Mouse (Mus musculus) neural tube, embryonic 11.5 days (tissue): ENCODE measurements at regions not wholly inside any gene's neighbourhood (a gene's known extent, or its start where the extent isn't known, plus 50 kb on each side); places are given as distances from the start of the nearest gene placed in this dataset.

ENCODE experiments used
- ATAC-seq: fragments of 200-750 bp; cut with Nextera tagmentation; 2 replicates; pipeline ENCODE4 v1.8.0; 2017; ENCODE audit warnings: moderate number of reproducible peaks, mild to moderate bottlenecking, moderate TSS enrichment, moderate library complexity; ENCODE audit not compliant: insufficient read depth, low FRiP score, low TSS enrichment
- DNase-seq: peaks from one replicate; pipeline ENCODE4 v3.0.0-alpha.2; 2015; ENCODE audit warnings: low spot score
- H3K27ac ChIP-seq: fragments of 300-500 bp; sonication (generic); 2 replicates; pipeline ENCODE4 v1.5.1; 2014; ENCODE audit warnings: low read depth, mild to moderate bottlenecking, low read length
- H3K27me3 ChIP-seq: fragments of 300-500 bp; sonication (generic); 2 replicates; pipeline ENCODE4 v1.6.1; 2014; ENCODE audit warnings: mild to moderate bottlenecking, low read length, mixed read lengths; ENCODE audit not compliant: control insufficient read depth, insufficient read depth
- H3K36me3 ChIP-seq: fragments of 300-500 bp; sonication (generic); 2 replicates; pipeline ENCODE4 v1.6.1; 2014; ENCODE audit warnings: mild to moderate bottlenecking, low read length, moderate library complexity, mixed read lengths; ENCODE audit not compliant: control insufficient read depth, insufficient read depth
- H3K4me1 ChIP-seq: fragments of 300-500 bp; sonication (generic); 2 replicates; pipeline ENCODE4 v1.6.1; 2014; ENCODE audit warnings: low read length, mixed read lengths; ENCODE audit not compliant: control insufficient read depth, insufficient read depth
- H3K4me2 ChIP-seq: fragments of 300-500 bp; sonication (generic); 2 replicates; pipeline ENCODE4 v1.6.1; 2014; ENCODE audit warnings: low read depth, mild to moderate bottlenecking, moderate library complexity
- H3K4me3 ChIP-seq: fragments of 300-500 bp; sonication (generic); 2 replicates; pipeline ENCODE4 v1.5.1; 2014; ENCODE audit warnings: low read depth, low read length
- H3K9ac ChIP-seq: fragments of 300-500 bp; sonication (generic); 2 replicates; pipeline ENCODE4 v1.6.1; 2014; ENCODE audit warnings: mild to moderate bottlenecking, low read length
- H3K9me3 ChIP-seq: fragments of 300-500 bp; sonication (generic); 2 replicates; pipeline ENCODE4 v1.6.1; 2016; ENCODE audit warnings: low read length; ENCODE audit not compliant: control insufficient read depth
- WGBS: fragments of 180-500 bp; shearing (Covaris S2); extraction: QIAGEN DNeasy Blood & Tissue Kit; methylation state at CpG from one replicate; pipeline ENCODE4 v1.1.7; 2014; 5-methylcytosine and 5-hydroxymethylcytosine counted together

DNA sequence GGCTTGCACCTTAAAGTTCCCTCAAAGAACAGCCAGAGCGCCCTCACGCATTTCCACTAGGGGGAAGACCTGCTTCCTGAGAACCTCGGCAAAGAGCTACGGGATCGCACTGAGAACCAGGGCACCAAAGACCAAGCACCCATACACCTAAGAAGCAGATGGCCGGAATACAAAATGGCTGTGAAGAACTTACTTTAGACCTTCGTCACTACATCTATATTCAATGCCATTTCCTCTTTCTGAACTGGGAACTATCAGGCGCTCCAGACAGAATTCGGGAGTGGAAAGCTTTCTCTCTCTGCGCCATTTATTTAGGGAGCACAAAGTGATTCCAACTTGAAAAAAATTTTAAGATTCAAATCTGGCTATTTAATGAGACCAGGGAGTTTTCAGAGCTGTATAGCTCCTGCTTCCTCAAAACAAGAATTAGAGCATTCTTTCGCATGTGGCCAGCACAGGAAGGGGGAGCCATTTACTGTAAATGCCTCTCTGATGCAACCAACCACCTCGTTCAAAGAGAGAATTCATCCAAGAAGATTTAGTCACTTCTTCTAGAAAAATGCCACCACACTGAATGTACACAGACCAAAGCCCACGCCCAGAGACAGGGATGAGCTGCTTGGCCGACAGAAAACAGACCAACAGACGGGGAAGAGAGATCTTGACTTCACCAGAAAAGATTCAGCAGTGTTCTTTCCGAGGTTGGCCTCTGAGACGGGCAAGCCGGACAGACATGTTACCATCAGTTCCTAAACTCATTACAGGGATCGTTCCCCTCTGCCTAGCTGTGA is 166.6 kb upstream of the Klf14 start:
- Histone ChIP-seq H3K9ac (no peak overlapping the region), H3K4me1 (no peaks in the 10 kb centered on the region), H3K27me3 (no peaks in the 10 kb centered on the region), H3K4me3 (no peak overlapping the region), H3K27ac (no peak overlapping the region), H3K36me3 (no peaks in the 10 kb centered on the region), H3K4me2 (no peak overlapping the region), H3K9me3 (no peaks in the 10 kb centered on the region)
- 76% methylated on average over 19 of the region's 19 CpGs for WGBS
- DNase-seq: no peak
- no peak for ATAC-seq

- Histone ChIP-seq H3K27me3 (no peaks in the 10 kb centered on the region), H3K36me3 (no peaks in the 10 kb centered on the region), H3K4me3 (no peak overlapping the region), H3K9ac (no peak overlapping the region), H3K27ac (no peak overlapping the region), H3K9me3 (no peaks in the 10 kb centered on the region), H3K4me1 (no peaks in the 10 kb centered on the region), H3K4me2 (no peak overlapping the region)
- 84% methylated on average over 15 of the region's 15 CpGs for WGBS
- ATAC-seq (no peak), DNase-seq (no peak)
Observed at GRCm38 (mm10) chr6:31126131-31126871, 167.4 kb upstream of the Klf14 start.

GRCm38 (mm10) chr6:31129170-31129569 is 170.3 kb upstream of the Klf14 start:
- Histone ChIP-seq H3K4me2 (no peak overlapping the region), H3K36me3 (no peaks in the 10 kb centered on the region), H3K9ac (no peak overlapping the region), H3K27ac (no peak overlapping the region), H3K4me3 (no peak overlapping the region), H3K9me3 (no peaks in the 10 kb centered on the region; the same call in 1 of the 2 replicates), H3K4me1 (no peaks in the 10 kb centered on the region), H3K27me3 (no peaks in the 10 kb centered on the region)
- WGBS: 50% methylated on average over 7 of the region's 7 CpGs
- ATAC-seq: no peak
- DNase-seq: no peak

- Histone ChIP-seq H3K4me2 (no peak overlapping the region), H3K9me3 (no peaks in the 10 kb centered on the region; the same call in 1 of the 2 replicates), H3K9ac (no peak overlapping the region), H3K4me1 (no peaks in the 10 kb centered on the region), H3K27me3 (no peaks in the 10 kb centered on the region), H3K4me3 (no peak overlapping the region), H3K27ac (no peak overlapping the region), H3K36me3 (no peaks in the 10 kb centered on the region)
- 84% methylated on average over 7 of the region's 7 CpGs for WGBS
- DNase-seq (no peak), ATAC-seq (no peak)
Observed at GRCm38 (mm10) chr6:31129987-31130386, 171.1 kb upstream of the Klf14 start.

GRCm38 (mm10) chr6:31130522-31130921 is 171.6 kb upstream of the Klf14 start:
- Histone ChIP-seq H3K4me2 (no peak overlapping the region), H3K4me1 (no peaks in the 10 kb centered on the region), H3K4me3 (no peak overlapping the region), H3K27ac (no peak overlapping the region), H3K27me3 (no peaks in the 10 kb centered on the region), H3K9ac (no peak overlapping the region), H3K9me3 (no peaks in the 10 kb centered on the region; the same call in 1 of the 2 replicates), H3K36me3 (no peaks in the 10 kb centered on the region)
- no peak for ATAC-seq
- no peak for DNase-seq
- WGBS: 83% methylated on average over 1 of the region's 1 CpGs

GRCm38 (mm10) chr6:31131716-31132115 is 172.8 kb upstream of the Klf14 start:
- no peak for DNase-seq

GRCm38 (mm10) chr6:31132396-31133190 is 173.7 kb upstream of the Klf14 start:
- Histone ChIP-seq H3K9ac (no peak overlapping the region), H3K4me1 (no peaks in the 10 kb centered on the region), H3K27me3 (no peaks in the 10 kb centered on the region), H3K9me3 (no peaks in the 10 kb centered on the region; the same call in 1 of the 2 replicates), H3K36me3 (no peaks in the 10 kb centered on the region), H3K27ac (no peak overlapping the region), H3K4me2 (no peak overlapping the region), H3K4me3 (no peak overlapping the region)
- DNase-seq (no peak), ATAC-seq (no peak)
- WGBS: 86% methylated on average over 8 of the region's 8 CpGs

More at GRCm38 (mm10) chr6:31131716-31132115, 172.8 kb upstream of the Klf14 start:
- no peak overlapping the region for H3K9ac ChIP-seq
- no peak overlapping the region for H3K4me2 ChIP-seq
- ATAC-seq: no peak
- H3K27me3 ChIP-seq: no peaks in the 10 kb centered on the region
- no peaks in the 10 kb centered on the region for H3K4me1 ChIP-seq
- H3K4me3 ChIP-seq: no peak overlapping the region
- WGBS: 79% methylated on average over 9 of the region's 9 CpGs
- H3K36me3 ChIP-seq: no peaks in the 10 kb centered on the region
- H3K9me3 ChIP-seq: no peaks in the 10 kb centered on the region; the same call in 1 of the 2 replicates
- H3K27ac ChIP-seq: no peak overlapping the region

DNA sequence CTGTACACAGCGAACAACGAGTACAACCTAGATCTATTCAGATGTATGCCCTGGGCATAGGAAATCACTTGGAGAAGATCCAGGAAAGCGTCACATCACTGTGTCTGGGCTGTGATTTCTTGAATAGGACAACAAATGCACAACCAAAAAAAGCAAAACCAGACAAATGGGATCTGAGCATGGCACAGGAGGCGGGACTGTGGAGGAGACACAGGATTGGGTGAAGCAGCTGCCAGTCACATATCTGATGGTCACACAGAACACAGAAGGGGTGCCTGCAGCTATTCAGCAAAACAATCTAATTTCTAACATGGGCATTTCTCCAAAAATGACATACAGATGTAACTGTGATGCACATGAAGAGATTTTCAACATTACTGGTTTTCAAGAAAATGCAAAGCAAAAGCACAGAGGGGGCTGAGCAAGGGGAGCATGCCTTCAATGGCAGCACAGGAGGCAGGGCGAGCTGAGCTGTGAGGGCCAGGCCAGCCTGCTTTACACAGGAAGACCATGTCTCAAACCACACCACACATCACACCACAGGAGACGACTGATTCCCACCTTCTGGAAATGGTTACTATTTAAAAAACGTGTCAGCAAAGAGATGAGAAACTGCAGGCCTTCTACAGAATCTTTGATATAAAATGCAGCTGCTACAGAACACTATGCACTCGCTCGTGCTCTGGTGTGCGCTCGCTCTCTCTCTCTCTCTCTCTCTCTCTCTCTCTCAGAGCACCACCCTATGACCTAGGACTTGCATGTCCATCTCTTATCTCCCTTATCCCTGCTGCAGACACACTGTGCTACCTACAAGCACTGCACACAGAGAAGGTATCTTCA is 175.2 kb upstream of the Klf14 start:
- no peak overlapping the region for H3K4me3 ChIP-seq
- H3K4me2 ChIP-seq: no peak overlapping the region
- DNase-seq (no peak), ATAC-seq (no peak)
- H3K27me3 ChIP-seq: no peaks in the 10 kb centered on the region
- WGBS: 87% methylated on average over 11 of the region's 11 CpGs
- no peak overlapping the region for H3K27ac ChIP-seq
- no peaks in the 10 kb centered on the region for H3K36me3 ChIP-seq
- H3K9me3 ChIP-seq: no peaks in the 10 kb centered on the region; the same call in 1 of the 2 replicates
- no peaks in the 10 kb centered on the region for H3K4me1 ChIP-seq
- H3K9ac ChIP-seq: no peak overlapping the region
